Mouse (Mus musculus): Measurements from ENCODE around the gene Coro2b. TPM values are rescaled to one million over a fixed set of nuclear protein-coding genes. Genes with fewer than 3 reads are reported as not detected.

Gene Coro2b
- polyA plus RNA-seq, 1 experiment from 2014 or later: 34.7 TPM

- WGBS: 65% methylated on average over 3 of the region's 3 CpGs
- Histone ChIP-seq H3K9me3 (no peaks in the 10 kb centered on the region), H3K27me3 (no peaks in the 10 kb centered on the region), H3K4me2 (replicated peaks) (no peak overlapping the region), H3K4me1 (replicated peaks) (peaks cover 25% of the 10 kb centered on the region), H3K4me3 (replicated peaks) (no peak overlapping the region), H3K36me3 (peaks cover 5% of the 10 kb centered on the region; the same call in 1 of the 2 replicates), H3K27ac (no peak overlapping the region), H3K9ac (replicated peaks) (no peak overlapping the region)
- ATAC-seq: no peak
These were observed 45.7 kb downstream of the Coro2b start for GRCm38 (mm10) chr9:62491104-62491503.

GRCm38 (mm10) chr9:62484107-62484506 lies 52.7 kb downstream of the Coro2b start:
- Histone ChIP-seq H3K9me3 (no peaks in the 10 kb centered on the region), H3K4me2 (replicated peaks) (no peak overlapping the region), H3K27ac (no peak overlapping the region), H3K4me3 (replicated peaks) (no peak overlapping the region), H3K9ac (replicated peaks) (no peak overlapping the region), H3K4me1 (replicated peaks) (peaks cover 42% of the 10 kb centered on the region), H3K27me3 (no peaks in the 10 kb centered on the region), H3K36me3 (peaks cover 5% of the 10 kb centered on the region; the same call in 1 of the 2 replicates)
- 21% methylated on average over 4 of the region's 4 CpGs for WGBS
- ATAC-seq: peak; percentile 55; the same call in 1 of the 2 replicates

- no peak overlapping the region for H3K27ac ChIP-seq
- H3K4me1 ChIP-seq (replicated peaks): peaks cover 37% of the 10 kb centered on the region
- H3K27me3 ChIP-seq: no peaks in the 10 kb centered on the region
- no peaks in the 10 kb centered on the region for H3K9me3 ChIP-seq
- H3K36me3 ChIP-seq: peaks cover 5% of the 10 kb centered on the region; the same call in 1 of the 2 replicates
- 90% methylated on average over 3 of the region's 3 CpGs for WGBS
- H3K4me3 ChIP-seq (replicated peaks): no peak overlapping the region
- ATAC-seq: no peak
- H3K9ac ChIP-seq (replicated peaks): no peak overlapping the region
- H3K4me2 ChIP-seq (replicated peaks): no peak overlapping the region
These were observed 54.1 kb downstream of the Coro2b start for GRCm38 (mm10) chr9:62482788-62483187.

GRCm38 (mm10) chr9:62480898-62481642 lies 55.8 kb downstream of the Coro2b start:
- H3K4me2 ChIP-seq (replicated peaks): no peak overlapping the region
- 44% methylated on average over 6 of the region's 6 CpGs for WGBS
- ATAC-seq: 0 out of 2 replicates have a peak, but pooled peaks have one; percentile 16
- H3K4me3 ChIP-seq (replicated peaks): no peak overlapping the region
- H3K27me3 ChIP-seq: no peaks in the 10 kb centered on the region
- H3K4me1 ChIP-seq (replicated peaks): peaks cover 39% of the 10 kb centered on the region
- H3K36me3 ChIP-seq: no peaks in the 10 kb centered on the region
- no peaks in the 10 kb centered on the region for H3K9me3 ChIP-seq
- peak overlapping the region; percentile 71 for H3K27ac ChIP-seq
- H3K9ac ChIP-seq (replicated peaks): 0 out of 2 replicates have a peak overlapping the region, but pooled peaks have one; percentile 3

GRCm38 (mm10) chr9:62480149-62480548 lies 56.7 kb downstream of the Coro2b start:
- Histone ChIP-seq H3K9me3 (no peaks in the 10 kb centered on the region), H3K36me3 (no peaks in the 10 kb centered on the region), H3K4me3 (replicated peaks) (no peak overlapping the region), H3K9ac (replicated peaks) (no peak overlapping the region), H3K27ac (peak overlapping the region; percentile 71; the same call in 1 of the 2 replicates), H3K4me2 (replicated peaks) (no peak overlapping the region), H3K4me1 (replicated peaks) (peaks cover 39% of the 10 kb centered on the region), H3K27me3 (no peaks in the 10 kb centered on the region)
- ATAC-seq: no peak
- 86% methylated on average over 9 of the region's 9 CpGs for WGBS

GRCm38 (mm10) chr9:62476782-62477487 lies 59.9 kb downstream of the Coro2b start:
- H3K4me2 ChIP-seq (replicated peaks): no peak overlapping the region
- no peaks in the 10 kb centered on the region for H3K27me3 ChIP-seq
- peak overlapping the region; percentile 76 for H3K27ac ChIP-seq
- no peak overlapping the region for H3K4me3 ChIP-seq (replicated peaks)
- peak; percentile 78 for ATAC-seq
- peaks cover 36% of the 10 kb centered on the region for H3K4me1 ChIP-seq (replicated peaks)
- no peaks in the 10 kb centered on the region for H3K36me3 ChIP-seq
- H3K9me3 ChIP-seq: no peaks in the 10 kb centered on the region
- peak overlapping the region; percentile 44; the same call in 1 of the 2 replicates for H3K9ac ChIP-seq (replicated peaks)
- WGBS: 50% methylated on average over 11 of the region's 11 CpGs

GRCm38 (mm10) chr9:62474206-62474605 lies 62.6 kb downstream of the Coro2b start:
- Histone ChIP-seq H3K9ac (replicated peaks) (no peak overlapping the region), H3K9me3 (no peaks in the 10 kb centered on the region), H3K4me3 (replicated peaks) (no peak overlapping the region), H3K4me2 (replicated peaks) (no peak overlapping the region), H3K27ac (no peak overlapping the region), H3K4me1 (replicated peaks) (peaks cover 19% of the 10 kb centered on the region), H3K36me3 (no peaks in the 10 kb centered on the region), H3K27me3 (no peaks in the 10 kb centered on the region)
- no peak for ATAC-seq
- 73% methylated on average over 2 of the region's 2 CpGs for WGBS

GRCm38 (mm10) chr9:62471541-62472189 lies 65.2 kb downstream of the Coro2b start:
- H3K9ac ChIP-seq (replicated peaks): no peak overlapping the region

GRCm38 (mm10) chr9:62471041-62471440 lies 65.8 kb downstream of the Coro2b start:
- H3K9ac ChIP-seq (replicated peaks): no peak overlapping the region
- H3K4me3 ChIP-seq (replicated peaks): no peak overlapping the region
- no peak overlapping the region for H3K27ac ChIP-seq
- H3K4me1 ChIP-seq (replicated peaks): peaks cover 29% of the 10 kb centered on the region
- no peak overlapping the region for H3K4me2 ChIP-seq (replicated peaks)
- no peak for ATAC-seq
- H3K36me3 ChIP-seq: no peaks in the 10 kb centered on the region
- H3K27me3 ChIP-seq: no peaks in the 10 kb centered on the region
- no peaks in the 10 kb centered on the region for H3K9me3 ChIP-seq
- WGBS: 93% methylated on average over 14 of the region's 14 CpGs

More at GRCm38 (mm10) chr9:62471541-62472189, 65.2 kb downstream of the Coro2b start:
- Histone ChIP-seq H3K4me1 (replicated peaks) (peaks cover 29% of the 10 kb centered on the region), H3K4me2 (replicated peaks) (no peak overlapping the region), H3K9me3 (no peaks in the 10 kb centered on the region), H3K4me3 (replicated peaks) (no peak overlapping the region), H3K27ac (no peak overlapping the region), H3K36me3 (no peaks in the 10 kb centered on the region), H3K27me3 (no peaks in the 10 kb centered on the region)
- WGBS: 84% methylated on average over 14 of the region's 14 CpGs
- ATAC-seq: no peak

- Histone ChIP-seq H3K27me3 (no peaks in the 10 kb centered on the region), H3K4me2 (replicated peaks) (no peak overlapping the region), H3K4me1 (replicated peaks) (peaks cover 32% of the 10 kb centered on the region), H3K9me3 (no peaks in the 10 kb centered on the region), H3K27ac (peak overlapping the region; percentile 11; the same call in 1 of the 2 replicates), H3K9ac (replicated peaks) (no peak overlapping the region), H3K4me3 (replicated peaks) (no peak overlapping the region), H3K36me3 (no peaks in the 10 kb centered on the region)
- peak; percentile 67; the same call in 1 of the 2 replicates for ATAC-seq
- WGBS: 18% methylated on average over 1 of the region's 1 CpGs
These were observed 66.4 kb downstream of the Coro2b start for GRCm38 (mm10) chr9:62470398-62470797.

- Histone ChIP-seq H3K9ac (replicated peaks) (no peak overlapping the region), H3K4me2 (replicated peaks) (no peak overlapping the region), H3K4me1 (replicated peaks) (peaks cover 32% of the 10 kb centered on the region), H3K9me3 (no peaks in the 10 kb centered on the region), H3K27me3 (no peaks in the 10 kb centered on the region), H3K36me3 (no peaks in the 10 kb centered on the region), H3K27ac (peak overlapping the region; percentile 11), H3K4me3 (replicated peaks) (no peak overlapping the region)
- ATAC-seq: no peak
- WGBS: 79% methylated on average over 10 of the region's 10 CpGs
These were observed 67.1 kb downstream of the Coro2b start for GRCm38 (mm10) chr9:62469696-62470095.

GRCm38 (mm10) chr9:62469143-62469542 lies 67.7 kb downstream of the Coro2b start:
- ATAC-seq: peak; percentile 38
- H3K9ac ChIP-seq (replicated peaks): no peak overlapping the region; the same call in 1 of the 2 replicates
- H3K4me2 ChIP-seq (replicated peaks): no peak overlapping the region
- peaks cover 32% of the 10 kb centered on the region for H3K4me1 ChIP-seq (replicated peaks)
- H3K9me3 ChIP-seq: no peaks in the 10 kb centered on the region
- H3K4me3 ChIP-seq (replicated peaks): no peak overlapping the region
- peak overlapping the region; percentile 11 for H3K27ac ChIP-seq
- no peaks in the 10 kb centered on the region for H3K27me3 ChIP-seq
- 20% methylated on average over 13 of the region's 13 CpGs for WGBS
- no peaks in the 10 kb centered on the region for H3K36me3 ChIP-seq

All from midbrain, embryonic 13.5 days (tissue).